Mouse (Mus musculus): ENCODE measurements at regions not wholly inside any gene's neighbourhood (a gene's known extent, or its start where the extent isn't known, plus 50 kb on each side); places are given as distances from the start of the nearest gene placed in this dataset.

DNA sequence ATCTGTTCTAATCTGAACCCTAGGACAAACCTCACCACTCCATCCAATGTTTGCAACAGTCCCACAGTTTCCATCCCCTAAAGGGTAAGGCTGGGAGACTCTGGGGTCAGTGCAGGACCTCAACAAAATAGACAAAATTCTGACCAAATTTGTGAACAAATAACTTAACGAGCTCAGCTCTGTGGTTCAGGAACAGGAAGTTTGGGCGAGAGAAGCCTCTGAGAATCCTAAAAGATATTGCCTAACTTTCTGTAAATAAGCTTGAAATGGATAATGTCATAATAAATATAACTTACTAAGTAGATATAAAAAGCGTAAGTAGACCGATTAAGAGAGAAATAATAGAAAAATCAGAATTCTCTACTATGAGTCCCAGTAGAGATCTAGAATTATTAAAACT lies 416.9 kb downstream of the Plcl1 start:
- TF ChIP-seq CTCF (IDR thresholded peaks at IDR 0.05; ENCODE audit: low read depth, low read length) (no peak), POLR2A (IDR thresholded peaks at IDR 0.05; ENCODE audit: extremely low read depth, insufficient read depth, low read length) (no peak)
